In the genomic region with DNA sequence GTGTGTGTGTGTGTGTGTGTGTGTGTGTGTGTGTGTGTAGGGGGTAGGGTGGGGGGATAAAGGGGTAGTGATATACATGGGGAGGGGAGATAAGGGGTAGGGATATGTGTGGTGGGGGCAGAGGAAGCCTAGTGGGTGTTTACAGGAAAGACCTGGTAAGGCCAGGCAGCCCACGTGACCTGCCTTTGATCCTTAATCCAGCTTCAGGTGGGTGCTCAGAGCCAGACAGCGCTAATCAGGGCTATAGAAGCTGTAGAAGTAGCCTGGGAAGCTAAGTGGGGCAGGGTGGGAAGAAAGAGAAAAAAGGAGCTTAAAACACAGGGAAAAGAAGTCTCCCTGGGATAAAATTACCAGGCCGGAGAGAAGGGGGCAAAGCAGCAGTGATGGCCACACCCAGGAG, we compare ENCODE assay signal across 20 mouse cellular contexts.
A peak's percentile ranks its signal among the peaks of the same experiment; 100 is the strongest.
DNase-seq lines count a peak whose midpoint lies in the region; ATAC-seq lines count a peak whose summit lies in the region.
"Had no signal": no experiment of that assay in that cellular context is flagged by ENCODE, and none has a peak within 500 bp of the region (broad histone marks: within the 10 kb centered on the region; RNA-seq: fewer than 3 reads in every experiment).

No protein-coding gene starts in this region.

- H3K27ac ChIP-seq in forebrain, embryonic 10.5 days = peak overlapping the region; percentile 74
- no peak overlapping the region for H3K27ac ChIP-seq in forebrain, embryonic 16.5 days (ENCODE audit: low read length)
- H3K27ac ChIP-seq in midbrain, embryonic 11.5 days (ENCODE audit: low read depth, low read length) = no peak overlapping the region
- H3K27ac ChIP-seq in midbrain, embryonic 13.5 days = no peak overlapping the region
- H3K27ac ChIP-seq in limb, embryonic 10.5 days = peak overlapping the region; percentile 64
- peak overlapping the region; percentile 29; the same call in 1 of the 2 replicates for H3K27ac ChIP-seq in midbrain, embryonic 16.5 days (ENCODE audit: low read length)
- H3K27ac ChIP-seq: forebrain, embryonic 15.5 days; heart, adult 2 months; left cerebral cortex, adult 2 months; liver, embryonic 12.5 days had no signal

- H3K4me2 ChIP-seq in forebrain, embryonic 16.5 days (ENCODE audit: low read length) = no peak overlapping the region
- no peak overlapping the region for H3K4me2 ChIP-seq in midbrain, embryonic 11.5 days
- H3K4me2 ChIP-seq in midbrain, embryonic 13.5 days (replicated peaks) = no peak overlapping the region
- no peak overlapping the region for H3K4me2 ChIP-seq in midbrain, embryonic 16.5 days (ENCODE audit: low read length)
- H3K4me2 ChIP-seq: forebrain, embryonic 15.5 days; liver, embryonic 12.5 days had no signal

- H3K4me1 ChIP-seq in forebrain, embryonic 10.5 days = peaks cover 45% of the 10 kb centered on the region
- H3K4me1 ChIP-seq in forebrain, embryonic 16.5 days (replicated peaks; ENCODE audit: control insufficient read depth, insufficient read depth, low read length) = peaks cover 8% of the 10 kb centered on the region
- peaks cover 16% of the 10 kb centered on the region for H3K4me1 ChIP-seq in midbrain, embryonic 11.5 days (ENCODE audit: control insufficient read depth, insufficient read depth, low read length)
- peaks cover 22% of the 10 kb centered on the region for H3K4me1 ChIP-seq in midbrain, embryonic 13.5 days (replicated peaks)
- H3K4me1 ChIP-seq in limb, embryonic 10.5 days = peaks cover 26% of the 10 kb centered on the region
- H3K4me1 ChIP-seq in midbrain, embryonic 16.5 days (ENCODE audit: control insufficient read depth, insufficient read depth, low read length) = peaks cover 12% of the 10 kb centered on the region
- H3K4me1 ChIP-seq: liver, embryonic 12.5 days had no signal

- DNase-seq in forebrain, embryonic 10.5 days (ENCODE audit: extremely low spot score, low spot score) = no peak
- peak; percentile 83 for DNase-seq in midbrain, embryonic 11.5 days (ENCODE audit: low spot score, missing footprints)
- DNase-seq in limb, embryonic 10.5 days (ENCODE audit: low spot score) = no peak
- DNase-seq in gastrocnemius, postnatal 25 days = no peak
- DNase-seq: adrenal gland, postnatal 25 days; cerebellum, adult 8-10 months; gastrocnemius, postnatal 36 days; heart, adult 2 months; kidney, adult 11 months; lung, adult 18-20 months; lung, postnatal 10 days; thymus, adult 18-20 months had no signal

- ATAC-seq in forebrain, embryonic 16.5 days = no peak
- no peak for ATAC-seq in midbrain, embryonic 11.5 days (ENCODE audit: low FRiP score)
- no peak for ATAC-seq in midbrain, embryonic 13.5 days
- ATAC-seq in midbrain, embryonic 16.5 days = no peak
- ATAC-seq in erythroblast, adult 5-6 weeks (replicated peaks; ENCODE audit: low FRiP score, poor library complexity, severe bottlenecking) = no peak
- ATAC-seq: forebrain, embryonic 15.5 days; liver, embryonic 12.5 days had no signal

- H3K9ac ChIP-seq in forebrain, embryonic 16.5 days (replicated peaks; ENCODE audit: low read depth, low read length) = no peak overlapping the region
- no peak overlapping the region for H3K9ac ChIP-seq in midbrain, embryonic 11.5 days (ENCODE audit: low read length)
- H3K9ac ChIP-seq in midbrain, embryonic 13.5 days (replicated peaks) = no peak overlapping the region
- no peak overlapping the region for H3K9ac ChIP-seq in midbrain, embryonic 16.5 days (ENCODE audit: low read depth, low read length)
- H3K9ac ChIP-seq: forebrain, embryonic 15.5 days; liver, embryonic 12.5 days; midbrain, embryonic 12.5 days had no signal

- no peak overlapping the region for H3K4me3 ChIP-seq in forebrain, embryonic 10.5 days
- H3K4me3 ChIP-seq in forebrain, embryonic 16.5 days (replicated peaks; ENCODE audit: low read length) = no peak overlapping the region
- no peak overlapping the region for H3K4me3 ChIP-seq in midbrain, embryonic 11.5 days (ENCODE audit: low read depth, low read length)
- no peak overlapping the region for H3K4me3 ChIP-seq in midbrain, embryonic 13.5 days (replicated peaks)
- no peak overlapping the region for H3K4me3 ChIP-seq in limb, embryonic 10.5 days
- H3K4me3 ChIP-seq in midbrain, embryonic 16.5 days (ENCODE audit: low read depth, low read length) = no peak overlapping the region
- H3K4me3 ChIP-seq: forebrain, embryonic 15.5 days; heart, adult 2 months; left cerebral cortex, adult 2 months; liver, embryonic 12.5 days; midbrain, embryonic 12.5 days had no signal

- WGBS in forebrain, embryonic 10.5 days = 3% methylated on average over 3 of the region's 3 CpGs
- 20% methylated on average over 3 of the region's 3 CpGs for WGBS in forebrain, embryonic 16.5 days
- WGBS in midbrain, embryonic 11.5 days = 13% methylated on average over 3 of the region's 3 CpGs
- WGBS in midbrain, embryonic 13.5 days = 13% methylated on average over 3 of the region's 3 CpGs
- 13% methylated on average over 3 of the region's 3 CpGs for WGBS in limb, embryonic 10.5 days
- WGBS in midbrain, embryonic 16.5 days = 19% methylated on average over 3 of the region's 3 CpGs

- peaks cover 32% of the 10 kb centered on the region for H3K27me3 ChIP-seq in forebrain, embryonic 10.5 days (ENCODE audit: poor library complexity, severe bottlenecking)
- no peaks in the 10 kb centered on the region for H3K27me3 ChIP-seq in forebrain, embryonic 16.5 days (replicated peaks; ENCODE audit: control insufficient read depth, insufficient read depth, low read length)
- no peaks in the 10 kb centered on the region for H3K27me3 ChIP-seq in midbrain, embryonic 11.5 days (ENCODE audit: control insufficient read depth, insufficient read depth, low read length)
- peaks cover 6% of the 10 kb centered on the region; the same call in 1 of the 2 replicates for H3K27me3 ChIP-seq in midbrain, embryonic 13.5 days
- H3K27me3 ChIP-seq in limb, embryonic 10.5 days (ENCODE audit: low read depth, poor library complexity, severe bottlenecking) = peaks cover 19% of the 10 kb centered on the region; the same call in 1 of the 2 replicates
- H3K27me3 ChIP-seq in midbrain, embryonic 16.5 days (ENCODE audit: control insufficient read depth, insufficient read depth, low read depth, low read length) = no peaks in the 10 kb centered on the region
- H3K27me3 ChIP-seq: forebrain, embryonic 15.5 days; liver, embryonic 12.5 days had no signal

- no peaks in the 10 kb centered on the region for H3K9me3 ChIP-seq in forebrain, embryonic 10.5 days
- H3K9me3 ChIP-seq in forebrain, embryonic 16.5 days (ENCODE audit: control insufficient read depth, low read length) = no peaks in the 10 kb centered on the region
- H3K9me3 ChIP-seq in midbrain, embryonic 11.5 days (ENCODE audit: control insufficient read depth, low read length) = no peaks in the 10 kb centered on the region
- no peaks in the 10 kb centered on the region for H3K9me3 ChIP-seq in midbrain, embryonic 13.5 days
- H3K9me3 ChIP-seq in limb, embryonic 10.5 days (replicated peaks) = no peaks in the 10 kb centered on the region
- no peaks in the 10 kb centered on the region for H3K9me3 ChIP-seq in midbrain, embryonic 16.5 days (replicated peaks; ENCODE audit: control insufficient read depth, low read length, poor library complexity, severe bottlenecking)
- H3K9me3 ChIP-seq: forebrain, embryonic 15.5 days; liver, embryonic 12.5 days; midbrain, embryonic 12.5 days had no signal

- H3K36me3 ChIP-seq in forebrain, embryonic 10.5 days (replicated peaks) = no peaks in the 10 kb centered on the region
- no peaks in the 10 kb centered on the region for H3K36me3 ChIP-seq in forebrain, embryonic 16.5 days (ENCODE audit: control insufficient read depth, insufficient read depth)
- no peaks in the 10 kb centered on the region for H3K36me3 ChIP-seq in midbrain, embryonic 11.5 days (ENCODE audit: control insufficient read depth, insufficient read depth, low read length)
- no peaks in the 10 kb centered on the region for H3K36me3 ChIP-seq in midbrain, embryonic 13.5 days
- no peaks in the 10 kb centered on the region for H3K36me3 ChIP-seq in limb, embryonic 10.5 days
- no peaks in the 10 kb centered on the region for H3K36me3 ChIP-seq in midbrain, embryonic 16.5 days (ENCODE audit: control insufficient read depth, insufficient read depth, low read length)
- H3K36me3 ChIP-seq: forebrain, embryonic 15.5 days; liver, embryonic 12.5 days; midbrain, embryonic 12.5 days had no signal

Comparison
In these comparisons a context has a peak if more than half of its experiments do, and no peak if none do; other contexts are left out.
1. H3K27ac ChIP-seq: peak in forebrain, embryonic 10.5 days (single experiment), limb, embryonic 10.5 days (single experiment) and midbrain, embryonic 16.5 days (single experiment); none in forebrain, embryonic 16.5 days (single experiment), midbrain, embryonic 11.5 days (single experiment) and midbrain, embryonic 13.5 days (single experiment).